Mouse (Mus musculus) neural tube, embryonic 15.5 days (tissue): ENCODE measurements at regions not wholly inside any gene's neighbourhood (a gene's known extent, or its start where the extent isn't known, plus 50 kb on each side); places are given as distances from the start of the nearest gene placed in this dataset.
A peak's percentile ranks its signal among the peaks of the same experiment; 100 is the strongest.
"Not testable (repeated sequence)": the region's sequence is repeated elsewhere in the genome, so short reads cannot be mapped to it uniquely, and the experiment has no call there.

Experiments
- ATAC-seq: fragments of 200-750 bp; cut with Nextera tagmentation; 2 replicates; pipeline ENCODE4 v1.8.0; 2017; ENCODE audit warnings: mild to moderate bottlenecking, moderate TSS enrichment, moderate library complexity; ENCODE audit not compliant: low FRiP score
- H3K27ac ChIP-seq: fragments of 300-500 bp; sonication (generic); replicated peaks from 2 replicates; pipeline ENCODE4 v1.5.1; 2015; ENCODE audit warnings: mild to moderate bottlenecking, inconsistent platforms
- H3K27me3 ChIP-seq: fragments of 300-500 bp; sonication (generic); replicated peaks from 2 replicates; pipeline ENCODE4 v1.6.1; 2015; ENCODE audit warnings: inconsistent platforms
- H3K36me3 ChIP-seq: fragments of 300-500 bp; sonication (generic); 2 replicates; pipeline ENCODE4 v1.6.1; 2015; ENCODE audit warnings: inconsistent platforms
- H3K4me1 ChIP-seq: fragments of 300-500 bp; sonication (generic); 2 replicates; pipeline ENCODE4 v1.6.1; 2015; ENCODE audit warnings: inconsistent platforms
- H3K4me2 ChIP-seq: fragments of 300-500 bp; sonication (generic); 2 replicates; pipeline ENCODE4 v1.6.1; 2015; ENCODE audit warnings: inconsistent platforms, mild to moderate bottlenecking, moderate library complexity
- H3K4me3 ChIP-seq: fragments of 300-500 bp; sonication (generic); replicated peaks from 2 replicates; pipeline ENCODE4 v1.5.1; 2015; ENCODE audit warnings: mild to moderate bottlenecking, inconsistent platforms
- H3K9ac ChIP-seq: fragments of 300-500 bp; sonication (generic); replicated peaks from 2 replicates; pipeline ENCODE4 v1.6.1; 2015; ENCODE audit warnings: mild to moderate bottlenecking, inconsistent platforms
- H3K9me3 ChIP-seq: fragments of 300-500 bp; sonication (generic); replicated peaks from 2 replicates; pipeline ENCODE4 v1.6.1; 2016; ENCODE audit warnings: inconsistent platforms
- WGBS: fragments of 180-500 bp; shearing (Covaris S2); methylation state at CpG from one replicate; pipeline ENCODE4 v1.1.7; 2015; ENCODE audit warnings: mixed read lengths; 5-methylcytosine and 5-hydroxymethylcytosine counted together

DNA sequence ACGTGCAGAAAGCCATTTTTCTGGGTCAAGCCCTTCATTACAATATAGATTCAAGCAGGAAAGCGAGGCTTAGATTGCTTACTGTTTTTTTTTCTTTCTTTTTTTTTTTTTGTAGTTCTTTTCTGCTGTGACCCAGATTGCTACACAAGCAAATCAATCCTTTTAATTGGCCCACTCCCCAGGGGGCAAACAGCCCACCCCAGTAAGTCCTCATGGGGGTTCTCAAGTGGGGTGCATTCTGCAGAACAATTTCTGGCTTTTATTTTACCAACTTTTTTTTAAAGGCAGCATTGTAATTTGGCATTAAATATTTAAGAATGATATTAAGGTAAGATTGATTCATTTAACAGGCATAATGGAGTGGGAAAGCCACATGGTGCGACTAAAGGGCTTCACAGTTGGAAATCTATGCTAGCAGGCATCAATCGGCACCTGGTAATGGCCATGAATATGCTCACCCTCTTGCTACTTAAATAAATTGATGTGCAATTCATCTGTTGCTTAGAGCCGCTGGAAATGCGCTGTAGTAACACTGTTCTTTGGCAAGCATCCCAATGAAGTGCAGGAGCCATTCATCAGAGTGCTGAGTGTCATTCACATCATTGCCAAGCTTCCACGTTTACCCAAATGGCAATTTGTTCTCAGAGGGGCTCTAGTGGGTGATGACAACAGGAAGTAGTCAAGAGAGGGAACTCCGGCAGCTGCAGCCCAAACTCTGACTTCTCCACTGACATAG lies 236.3 kb upstream of the Arhgap42 start:
- Histone ChIP-seq H3K27me3 (no peaks in the 10 kb centered on the region), H3K36me3 (no peaks in the 10 kb centered on the region), H3K4me2 (no peak overlapping the region), H3K9me3 (no peaks in the 10 kb centered on the region), H3K9ac (no peak overlapping the region), H3K27ac (no peak overlapping the region), H3K4me3 (no peak overlapping the region), H3K4me1 (peaks cover 10% of the 10 kb centered on the region)
- ATAC-seq, result peak; percentile 83
- 15% methylated on average over 8 of the region's 8 CpGs for whole genome bisulfite sequencing

DNA sequence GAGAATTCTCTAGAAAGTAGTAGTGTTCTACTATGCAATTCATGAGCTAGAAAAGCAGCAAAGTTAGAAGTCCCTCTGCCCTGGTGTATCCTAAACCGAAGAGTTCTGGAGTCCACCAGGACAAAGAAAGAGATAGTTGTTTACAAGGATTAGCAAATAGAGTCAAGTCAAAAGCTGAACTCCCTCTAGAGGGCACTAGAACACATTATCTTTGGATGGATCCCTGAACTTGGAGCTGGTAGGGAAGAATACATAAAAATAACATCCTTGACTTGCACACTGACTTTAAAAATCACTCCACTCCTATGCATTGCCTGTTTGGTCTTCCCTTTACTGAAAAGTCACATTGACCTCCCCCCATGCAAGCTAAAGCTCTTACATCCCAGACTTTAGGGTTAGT lies 205.3 kb upstream of the Arhgap42 start:
- no peak overlapping the region for H3K9ac ChIP-seq
- no peak overlapping the region for H3K4me2 ChIP-seq
- no peak overlapping the region for H3K4me3 ChIP-seq
- H3K27ac ChIP-seq, result no peak overlapping the region
- H3K36me3 ChIP-seq, result no peaks in the 10 kb centered on the region
- no peaks in the 10 kb centered on the region for H3K9me3 ChIP-seq
- 80% methylated on average over 1 of the region's 1 CpGs for whole genome bisulfite sequencing
- H3K27me3 ChIP-seq, result no peaks in the 10 kb centered on the region
- no peak for ATAC-seq
- no peaks in the 10 kb centered on the region for H3K4me1 ChIP-seq

DNA sequence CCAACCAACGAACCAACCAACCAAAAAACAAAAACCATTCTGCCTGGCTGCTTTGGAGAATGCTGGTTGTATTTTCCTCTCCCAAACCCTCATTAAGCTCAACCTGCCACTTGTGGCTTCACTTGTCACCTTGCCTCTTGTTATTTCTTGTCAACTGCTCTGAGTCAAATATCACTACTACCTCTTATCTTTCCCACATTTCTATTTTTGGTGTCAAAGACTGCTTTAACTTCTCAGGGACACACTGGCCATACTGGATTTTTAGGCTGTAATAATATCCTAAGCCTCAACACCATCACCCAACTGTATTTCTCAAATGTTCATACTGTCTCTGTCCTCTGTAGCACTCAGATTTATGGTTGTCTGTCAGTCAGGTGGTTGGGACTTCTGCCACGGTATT lies 181.4 kb upstream of the Arhgap42 start:
- Histone ChIP-seq H3K27me3 (no peaks in the 10 kb centered on the region), H3K9ac (no peak overlapping the region), H3K9me3 (no peaks in the 10 kb centered on the region), H3K36me3 (no peaks in the 10 kb centered on the region), H3K27ac (no peak overlapping the region), H3K4me1 (no peaks in the 10 kb centered on the region), H3K4me3 (no peak overlapping the region), H3K4me2 (no peak overlapping the region)
- ATAC-seq, result no peak
- 80% methylated on average over 2 of the region's 2 CpGs for WGBS

DNA sequence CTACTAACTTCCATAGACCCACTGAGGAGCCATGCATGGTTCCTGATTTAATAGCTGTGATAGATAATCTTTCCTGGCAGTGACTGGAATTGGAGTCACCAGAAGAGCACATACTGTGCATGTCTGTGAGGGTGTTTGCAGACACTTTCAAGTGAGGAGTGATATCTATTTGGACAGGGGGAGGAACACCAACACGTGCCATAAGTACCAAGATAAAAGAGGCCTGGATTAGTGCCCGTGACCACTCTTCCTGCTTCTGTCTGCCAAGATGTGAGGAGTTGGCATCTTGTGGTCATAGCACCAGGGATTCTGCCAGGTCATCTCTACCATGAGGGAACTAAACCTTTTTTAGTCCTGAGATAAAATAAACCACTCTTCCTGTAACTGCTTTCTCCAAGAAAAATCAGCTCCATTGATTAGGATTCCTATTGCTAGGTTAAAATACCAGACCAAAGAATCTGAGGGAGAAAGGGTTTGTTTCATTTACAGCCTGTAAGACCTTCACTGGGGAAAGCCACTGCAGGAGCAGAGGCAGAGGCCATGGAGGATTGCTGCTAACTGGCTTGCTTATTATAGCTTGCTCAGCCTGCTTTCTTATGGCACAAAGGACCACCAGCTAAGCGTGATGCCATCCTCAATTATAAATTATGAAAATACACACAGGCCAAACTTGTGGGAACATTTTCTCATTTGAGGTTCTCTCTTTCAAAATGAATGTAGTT lies 173.7 kb upstream of the Arhgap42 start:
- Histone ChIP-seq H3K4me2 (no peak overlapping the region), H3K27me3 (no peaks in the 10 kb centered on the region), H3K9ac (no peak overlapping the region), H3K9me3 (no peaks in the 10 kb centered on the region), H3K36me3 (no peaks in the 10 kb centered on the region), H3K4me3 (no peak overlapping the region), H3K4me1 (no peaks in the 10 kb centered on the region), H3K27ac (no peak overlapping the region)
- no peak for ATAC-seq
- 70% methylated on average over 3 of the region's 3 CpGs for WGBS

DNA sequence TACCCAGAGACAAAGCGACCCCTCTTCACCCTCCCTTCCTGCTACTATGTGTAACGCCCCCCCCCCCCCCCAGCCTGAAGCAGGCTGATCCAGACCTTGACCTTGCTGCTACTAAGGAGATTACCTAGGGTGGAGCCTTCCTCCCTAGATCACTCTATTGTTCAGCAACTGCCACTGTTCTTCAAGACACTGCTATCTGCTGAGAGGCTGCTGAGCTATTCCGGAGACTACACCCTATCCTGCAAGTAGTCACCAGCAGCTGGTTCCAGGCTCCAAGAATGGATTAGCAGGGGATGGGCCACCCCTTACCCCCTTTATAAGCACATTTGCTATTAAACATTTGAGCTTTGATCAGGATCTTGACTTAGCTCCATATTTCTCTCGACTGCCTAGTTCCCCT lies 155.3 kb upstream of the Arhgap42 start:
- not testable (repeated sequence) for H3K9me3 ChIP-seq, H3K4me3 ChIP-seq, H3K36me3 ChIP-seq, H3K4me2 ChIP-seq, H3K9ac ChIP-seq, H3K4me1 ChIP-seq, H3K27ac ChIP-seq, H3K27me3 ChIP-seq, ATAC-seq
- WGBS, result 66% methylated on average over 4 of the region's 4 CpGs

DNA sequence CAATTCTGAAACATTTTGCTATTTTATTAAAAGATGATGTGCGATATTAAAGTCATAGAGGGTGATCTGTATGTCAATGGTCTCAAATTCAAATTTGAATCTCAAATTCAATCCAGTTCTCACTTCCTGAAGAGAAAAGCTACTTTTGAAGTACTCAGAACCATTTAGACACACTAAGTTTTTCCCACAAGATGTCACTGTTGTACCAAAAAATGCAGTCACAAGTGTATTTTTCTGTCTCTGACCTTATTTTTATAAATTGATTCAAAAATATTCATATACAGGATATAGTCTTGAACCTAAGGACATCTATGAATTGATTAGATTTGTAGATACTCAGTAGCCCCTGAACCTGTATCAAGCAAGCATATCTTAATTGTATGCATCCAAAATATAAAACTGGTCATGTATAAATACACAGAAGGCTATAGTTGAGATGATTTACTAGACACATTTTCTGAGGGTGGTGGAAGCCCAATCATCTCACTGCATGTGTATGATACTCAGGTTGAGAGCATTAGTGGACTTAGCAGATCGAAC lies 137.8 kb upstream of the Arhgap42 start:
- no peak overlapping the region for H3K27ac ChIP-seq
- H3K4me3 ChIP-seq, result no peak overlapping the region
- no peaks in the 10 kb centered on the region for H3K27me3 ChIP-seq
- H3K4me1 ChIP-seq, result no peaks in the 10 kb centered on the region
- no peak overlapping the region for H3K9ac ChIP-seq
- ATAC-seq, result peak; percentile 52
- 84% methylated on average over 2 of the region's 2 CpGs for WGBS
- no peaks in the 10 kb centered on the region for H3K36me3 ChIP-seq
- no peaks in the 10 kb centered on the region for H3K9me3 ChIP-seq
- H3K4me2 ChIP-seq, result no peak overlapping the region

DNA sequence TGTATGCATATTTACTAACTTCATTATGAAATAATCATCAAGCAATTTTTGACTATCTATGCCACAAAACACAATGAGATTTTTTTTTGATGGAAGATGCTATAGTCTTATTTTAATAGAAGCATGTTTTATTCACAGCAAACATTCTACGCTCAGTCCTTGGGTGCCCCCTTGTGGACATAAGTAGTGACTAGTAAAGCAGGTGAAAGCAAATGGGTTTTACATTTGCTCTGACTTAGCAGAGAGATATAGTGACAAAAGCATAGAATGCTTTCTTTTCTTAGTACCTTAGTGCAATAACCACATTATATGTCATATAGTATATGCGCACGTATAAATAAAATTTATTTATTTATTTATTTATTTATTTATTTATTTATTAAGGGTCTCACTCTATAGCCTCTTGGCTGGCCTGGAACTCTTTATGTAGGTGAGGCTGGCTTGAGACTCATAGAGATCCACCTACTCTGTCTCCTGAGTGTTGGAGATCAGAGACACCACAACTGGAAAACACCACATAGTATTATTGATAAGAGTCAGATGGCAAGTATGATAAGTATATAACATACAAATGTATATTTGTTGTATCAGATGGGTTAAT lies 136.5 kb upstream of the Arhgap42 start:
- H3K27me3 ChIP-seq, result no peaks in the 10 kb centered on the region
- H3K4me1 ChIP-seq, result no peaks in the 10 kb centered on the region
- H3K9me3 ChIP-seq, result no peaks in the 10 kb centered on the region
- peak; percentile 46; the same call in 1 of the 2 replicates for ATAC-seq
- H3K36me3 ChIP-seq, result no peaks in the 10 kb centered on the region
- 22% methylated on average over 3 of the region's 3 CpGs for WGBS
- no peak overlapping the region for H3K9ac ChIP-seq
- H3K4me3 ChIP-seq, result no peak overlapping the region
- H3K4me2 ChIP-seq, result no peak overlapping the region
- H3K27ac ChIP-seq, result no peak overlapping the region

DNA sequence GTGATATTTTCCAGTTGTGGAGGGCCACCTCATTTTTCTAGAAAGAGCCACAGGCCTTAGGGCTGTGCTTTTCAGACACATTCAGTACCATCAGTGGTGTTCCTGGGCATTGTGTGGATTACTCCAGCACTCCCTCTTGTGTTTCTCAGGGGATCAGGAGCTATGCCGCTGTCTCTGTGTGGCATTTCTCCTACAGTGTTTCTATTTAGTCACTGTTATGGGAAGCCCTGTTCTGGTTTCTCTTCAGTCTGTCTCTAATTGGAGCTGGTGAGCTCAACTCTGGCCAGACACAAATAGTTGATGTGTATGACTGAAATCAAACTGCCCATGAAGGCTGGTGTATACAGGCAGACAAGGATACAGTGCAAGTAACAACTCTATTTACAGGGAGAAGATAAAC lies 133.7 kb upstream of the Arhgap42 start:
- WGBS, result 61% methylated on average over 1 of the region's 1 CpGs
- no peak overlapping the region for H3K9ac ChIP-seq
- H3K4me3 ChIP-seq, result no peak overlapping the region
- ATAC-seq, result no peak
- H3K27me3 ChIP-seq, result no peaks in the 10 kb centered on the region
- H3K4me1 ChIP-seq, result no peaks in the 10 kb centered on the region
- no peak overlapping the region for H3K4me2 ChIP-seq
- no peaks in the 10 kb centered on the region for H3K9me3 ChIP-seq
- H3K27ac ChIP-seq, result no peak overlapping the region
- no peaks in the 10 kb centered on the region for H3K36me3 ChIP-seq

DNA sequence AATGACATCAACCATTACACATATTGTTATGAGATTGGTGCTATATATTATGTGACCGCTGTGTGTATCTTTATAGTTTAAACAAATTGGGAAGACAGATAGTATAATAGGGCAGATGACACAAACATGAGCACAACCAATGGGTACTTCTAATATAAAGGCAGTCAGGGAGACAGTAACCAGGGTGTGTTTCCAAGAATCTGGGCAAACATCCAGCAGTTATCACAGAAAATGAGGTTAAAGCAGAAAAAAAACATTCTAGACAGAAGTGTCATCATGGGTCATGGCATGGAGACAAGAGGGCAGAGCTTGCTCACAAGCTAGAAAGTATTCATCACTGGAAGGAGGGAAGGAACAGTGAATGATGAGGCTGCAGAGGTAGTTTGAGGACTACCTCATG lies 129.8 kb upstream of the Arhgap42 start:
- Histone ChIP-seq H3K27me3 (no peaks in the 10 kb centered on the region), H3K9ac (no peak overlapping the region), H3K36me3 (no peaks in the 10 kb centered on the region), H3K9me3 (no peaks in the 10 kb centered on the region), H3K4me3 (no peak overlapping the region), H3K4me2 (no peak overlapping the region), H3K27ac (no peak overlapping the region), H3K4me1 (no peaks in the 10 kb centered on the region)
- no peak for ATAC-seq
- WGBS, result 87% methylated on average over 1 of the region's 1 CpGs

DNA sequence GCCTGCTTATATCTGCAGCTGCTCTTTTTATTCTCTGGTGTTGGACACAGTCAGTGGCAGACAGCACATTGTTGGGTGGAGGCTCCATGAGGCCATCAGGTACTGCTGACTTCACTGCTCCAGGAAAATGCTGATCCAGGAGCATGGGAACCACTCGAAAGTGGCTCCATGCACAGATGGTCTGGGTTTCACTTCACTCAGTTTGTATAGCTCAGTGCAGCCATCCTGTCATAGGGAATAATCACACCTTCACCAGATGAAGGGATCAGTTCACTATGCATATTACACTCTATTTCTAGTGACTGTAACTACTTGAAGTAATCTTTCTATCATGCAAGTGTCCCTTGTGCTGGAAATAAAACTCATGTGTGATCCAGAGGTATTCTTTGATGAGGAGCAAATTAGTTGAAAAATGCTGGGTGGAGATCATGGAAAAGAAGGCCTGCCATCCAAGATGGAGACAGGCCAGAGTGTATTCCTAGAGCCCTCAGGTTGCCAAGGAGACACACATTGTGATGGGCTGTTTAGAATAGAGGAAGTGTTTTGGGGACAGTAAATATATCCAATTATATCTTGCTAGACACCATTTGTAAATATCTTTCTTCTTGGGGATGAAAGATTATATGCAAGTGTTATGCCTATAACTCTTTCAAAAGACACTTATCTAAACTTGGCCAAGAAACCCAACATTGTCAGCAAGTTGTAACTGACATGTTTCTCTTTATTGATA lies 103.7 kb upstream of the Arhgap42 start:
- H3K27ac ChIP-seq, result no peak overlapping the region
- H3K4me3 ChIP-seq, result no peak overlapping the region
- no peaks in the 10 kb centered on the region for H3K36me3 ChIP-seq
- 80% methylated on average over 1 of the region's 1 CpGs for WGBS
- H3K4me2 ChIP-seq, result no peak overlapping the region
- no peaks in the 10 kb centered on the region for H3K9me3 ChIP-seq
- no peaks in the 10 kb centered on the region for H3K4me1 ChIP-seq
- no peak overlapping the region for H3K9ac ChIP-seq
- H3K27me3 ChIP-seq, result no peaks in the 10 kb centered on the region
- no peak for ATAC-seq

DNA sequence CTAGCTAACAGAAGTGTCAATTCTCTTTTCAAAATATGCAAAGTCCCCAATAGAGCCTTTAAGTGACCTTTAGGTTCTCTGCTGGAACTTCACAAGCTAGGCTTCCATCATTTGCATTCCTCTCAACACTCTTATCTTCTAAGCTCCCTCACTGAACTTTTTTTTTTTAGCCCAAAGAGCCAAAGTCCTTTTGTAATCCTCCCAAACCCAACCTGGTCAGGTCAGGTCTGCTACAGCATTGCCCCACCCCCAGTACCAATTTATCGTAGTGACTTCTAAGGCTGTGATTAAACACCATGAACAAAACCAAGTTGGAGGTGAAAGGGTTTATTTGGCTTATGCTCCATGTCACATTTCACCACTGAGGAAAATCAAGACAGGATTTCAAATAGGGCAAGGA lies 79.7 kb upstream of the Arhgap42 start:
- Histone ChIP-seq H3K4me2 (no peak overlapping the region), H3K9me3 (no peaks in the 10 kb centered on the region), H3K27me3 (no peaks in the 10 kb centered on the region), H3K4me1 (no peaks in the 10 kb centered on the region), H3K4me3 (no peak overlapping the region), H3K9ac (no peak overlapping the region), H3K36me3 (no peaks in the 10 kb centered on the region), H3K27ac (no peak overlapping the region)
- 85% methylated on average over 1 of the region's 1 CpGs for WGBS
- no peak for ATAC-seq
